Mouse (Mus musculus) embryonic facial prominence, embryonic 14.5 days (tissue): ENCODE measurements around the gene Npw. TPM values are rescaled to one million over a fixed set of nuclear protein-coding genes. Genes with fewer than 3 reads are reported as not detected.

Experiments used
- ATAC-seq: fragments of 200-750 bp; cut with Nextera tagmentation; 2 replicates; pipeline ENCODE4 v1.8.0; 2017; ENCODE audit warnings: low read depth, moderate number of reproducible peaks, moderate TSS enrichment
- DNase-seq: peaks from one replicate; pipeline ENCODE4 v3.0.0-alpha.2; 2015; ENCODE audit warnings: low spot score
- H3K27ac ChIP-seq: fragments of 300-500 bp; sonication (generic); replicated peaks from 2 replicates; pipeline ENCODE4 v1.5.1; 2014; ENCODE audit warnings: low read depth, mild to moderate bottlenecking, low read length, moderate library complexity
- H3K27me3 ChIP-seq: fragments of 300-500 bp; sonication (generic); replicated peaks from 2 replicates; pipeline ENCODE4 v1.6.1; 2014; ENCODE audit warnings: low read length; ENCODE audit not compliant: control insufficient read depth, insufficient read depth
- H3K36me3 ChIP-seq: fragments of 300-500 bp; sonication (generic); 2 replicates; pipeline ENCODE4 v1.6.1; 2014; ENCODE audit warnings: low read length, mixed read lengths; ENCODE audit not compliant: control insufficient read depth, insufficient read depth
- H3K4me1 ChIP-seq: fragments of 300-500 bp; sonication (generic); 2 replicates; pipeline ENCODE4 v1.6.1; 2014; ENCODE audit warnings: antibody characterized with exemption, low read length; ENCODE audit not compliant: control insufficient read depth, insufficient read depth
- H3K4me2 ChIP-seq: fragments of 300-500 bp; sonication (generic); 2 replicates; pipeline ENCODE4 v1.6.1; 2014; ENCODE audit warnings: low read depth, mild to moderate bottlenecking, low read length, moderate library complexity, mixed read lengths
- H3K4me3 ChIP-seq: fragments of 300-500 bp; sonication (generic); 2 replicates; pipeline ENCODE4 v1.5.1; 2014; ENCODE audit warnings: low read depth, mild to moderate bottlenecking, low read length
- H3K9ac ChIP-seq: fragments of 300-500 bp; sonication (generic); 2 replicates; pipeline ENCODE4 v1.6.1; 2014; ENCODE audit warnings: low read depth, mild to moderate bottlenecking, low read length, moderate library complexity, mixed read lengths
- H3K9me3 ChIP-seq: fragments of 300-500 bp; sonication (generic); 2 replicates; pipeline ENCODE4 v1.6.1; 2016; ENCODE audit warnings: low read length; ENCODE audit not compliant: control insufficient read depth
- WGBS: fragments of 180-500 bp; shearing (Covaris S2); extraction: QIAGEN DNeasy Blood & Tissue Kit; methylation state at CpG from one replicate; pipeline ENCODE4 v1.1.7; 2014; 5-methylcytosine and 5-hydroxymethylcytosine counted together
- polyA plus RNA-seq: library from polyadenylated mRNA; unstranded; fragments of >200 nt; fragmentation: Nextera tagmentation; extraction: Ambion mirVana; gene quantifications from 2 replicates; pipeline ENCODE4 v1.2.1, GENCODE M21; 2014

The Npw gene
- polyA plus RNA-seq, 1 experiment from 2014 or later: 0.82 TPM

DNA sequence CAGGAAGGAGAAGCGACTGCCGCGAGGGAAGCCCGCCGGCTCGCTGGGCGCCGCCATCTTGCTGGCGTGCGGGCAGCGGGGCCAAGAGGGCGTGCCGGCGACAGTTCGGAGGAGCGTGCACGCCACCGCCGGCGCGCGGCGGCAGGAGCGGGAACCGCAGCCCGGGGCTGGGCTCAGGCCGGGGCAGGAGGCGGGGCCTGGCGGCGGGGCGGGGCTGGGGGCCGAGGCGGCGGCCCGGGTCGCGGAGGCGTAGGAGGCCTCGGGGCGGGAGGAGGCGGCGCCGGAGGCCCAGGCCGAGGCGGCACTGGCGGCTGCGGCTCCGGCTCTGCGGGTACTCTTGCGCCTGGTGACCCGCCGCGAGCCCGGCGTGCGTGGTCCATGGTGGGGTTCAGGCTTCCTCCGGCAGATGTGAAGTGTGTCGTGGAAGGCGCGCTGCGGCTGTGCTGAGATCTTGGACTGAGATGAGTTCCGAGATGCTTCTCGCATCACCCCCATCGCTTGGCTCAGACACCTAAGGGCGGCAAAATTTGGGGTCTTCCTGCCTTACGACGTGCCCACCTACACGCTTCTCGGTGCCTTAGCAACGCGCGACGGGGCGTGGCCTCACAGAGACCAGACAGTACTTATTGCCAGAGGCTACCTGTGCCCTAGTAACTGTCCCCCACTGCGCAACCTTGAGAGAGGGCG, 37.9 kb upstream of the Npw start, which contains the start of the genes Gfer and Noxo1:
Gene Gfer, minus strand, starts transcription at position 146 of the 687 bp plus-strand sequence.
Gene Noxo1, plus strand, starts transcription at position 224 of the 687 bp plus-strand sequence.
- WGBS: 1% methylated on average over 14 of the region's 76 CpGs

DNA sequence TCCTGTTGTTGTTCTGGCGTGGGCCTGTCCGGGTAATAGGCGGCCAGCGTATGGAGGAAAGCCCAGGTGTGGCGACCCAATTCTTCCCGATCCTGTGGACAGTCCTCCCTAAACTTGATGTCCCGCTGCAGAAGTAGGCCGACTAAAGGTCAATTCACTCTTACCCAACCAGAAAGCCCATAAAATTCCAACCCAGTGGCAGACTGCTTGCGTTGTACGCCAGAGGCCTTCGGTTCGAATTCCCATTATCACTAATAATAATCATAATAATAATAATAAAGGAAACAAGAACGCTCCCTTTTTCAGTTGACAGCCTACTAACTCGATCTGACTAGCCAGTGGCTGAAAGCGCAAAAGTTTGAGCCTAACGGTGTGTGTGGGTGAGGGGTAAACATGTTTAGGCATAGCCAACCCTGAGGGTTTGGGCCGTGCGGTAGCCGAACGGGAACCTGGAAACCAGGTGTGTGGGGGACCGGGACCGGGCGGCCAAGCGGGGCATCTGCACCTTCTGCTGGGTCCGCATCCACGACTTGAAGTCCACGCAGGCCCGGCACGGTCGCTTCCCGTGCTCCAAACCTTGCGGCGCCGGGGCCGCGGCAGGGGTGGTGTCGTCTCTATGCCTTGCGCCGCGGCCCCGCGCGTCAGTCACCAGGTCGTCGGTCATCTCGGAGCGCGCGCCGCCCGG, 37.2 kb upstream of the Npw start:
- ATAC-seq (no peak; the same call in 1 of the 2 replicates), DNase-seq (no peak)
- peaks cover 5% of the 10 kb centered on the region for H3K27me3 ChIP-seq
- whole genome bisulfite sequencing: 8% methylated on average over 36 of the region's 51 CpGs
- peak overlapping the region; percentile 88 for H3K4me2 ChIP-seq
- peak overlapping the region; percentile 76 for H3K4me3 ChIP-seq
- peak overlapping the region; percentile 78 for H3K27ac ChIP-seq
- peaks cover 31% of the 10 kb centered on the region for H3K36me3 ChIP-seq
- H3K9ac ChIP-seq: peak overlapping the region; percentile 84
- H3K9me3 ChIP-seq: no peaks in the 10 kb centered on the region
- H3K4me1 ChIP-seq: peaks cover 16% of the 10 kb centered on the region

More for the DNA sequence above, 37.9 kb upstream of the Npw start, which contains the start of the genes Gfer and Noxo1:
- no peaks in the 10 kb centered on the region for H3K27me3 ChIP-seq
- H3K9me3 ChIP-seq: no peaks in the 10 kb centered on the region
- peak within 1 kb of the TSS; percentile 76 for H3K4me3 ChIP-seq
- H3K4me2 ChIP-seq: peak within 1 kb of the TSS; percentile 88
- H3K27ac ChIP-seq: peak within 1 kb of the TSS; percentile 78
- H3K9ac ChIP-seq: peak within 1 kb of the TSS; percentile 84
- ATAC-seq: peak; percentile 95
- peaks cover 16% of the 10 kb centered on the region for H3K4me1 ChIP-seq
- H3K36me3 ChIP-seq: peaks cover 38% of the 10 kb centered on the region
- DNase-seq: peak; percentile 92

DNA sequence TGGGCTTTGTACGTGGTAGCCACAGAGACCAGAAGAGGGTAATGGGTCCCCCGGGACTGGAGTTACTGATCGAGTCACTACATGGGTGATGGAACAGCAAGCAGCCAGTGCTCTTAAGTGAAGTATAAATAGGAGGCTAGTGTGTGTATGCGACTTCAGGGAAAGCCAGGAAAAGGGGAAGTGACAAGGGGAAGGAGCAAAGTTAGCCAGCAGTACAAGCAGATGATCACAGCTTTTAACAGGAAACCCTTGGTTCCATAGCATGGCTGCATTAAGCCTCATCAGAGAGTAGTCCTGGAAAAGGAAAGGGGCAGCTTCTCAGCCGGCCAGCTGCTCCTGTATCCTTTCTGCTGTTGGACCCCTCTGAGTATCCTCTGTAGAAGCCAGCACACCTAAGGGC, 34.1 kb upstream of the Npw start:
- Histone ChIP-seq H3K4me1 (peaks cover 15% of the 10 kb centered on the region), H3K27me3 (peaks cover 36% of the 10 kb centered on the region), H3K9ac (no peak overlapping the region), H3K36me3 (peaks cover 19% of the 10 kb centered on the region), H3K4me3 (no peak overlapping the region), H3K9me3 (no peaks in the 10 kb centered on the region), H3K4me2 (no peak overlapping the region), H3K27ac (no peak overlapping the region)
- ATAC-seq (no peak), DNase-seq (no peak)
- WGBS: 91% methylated on average over 5 of the region's 5 CpGs

DNA sequence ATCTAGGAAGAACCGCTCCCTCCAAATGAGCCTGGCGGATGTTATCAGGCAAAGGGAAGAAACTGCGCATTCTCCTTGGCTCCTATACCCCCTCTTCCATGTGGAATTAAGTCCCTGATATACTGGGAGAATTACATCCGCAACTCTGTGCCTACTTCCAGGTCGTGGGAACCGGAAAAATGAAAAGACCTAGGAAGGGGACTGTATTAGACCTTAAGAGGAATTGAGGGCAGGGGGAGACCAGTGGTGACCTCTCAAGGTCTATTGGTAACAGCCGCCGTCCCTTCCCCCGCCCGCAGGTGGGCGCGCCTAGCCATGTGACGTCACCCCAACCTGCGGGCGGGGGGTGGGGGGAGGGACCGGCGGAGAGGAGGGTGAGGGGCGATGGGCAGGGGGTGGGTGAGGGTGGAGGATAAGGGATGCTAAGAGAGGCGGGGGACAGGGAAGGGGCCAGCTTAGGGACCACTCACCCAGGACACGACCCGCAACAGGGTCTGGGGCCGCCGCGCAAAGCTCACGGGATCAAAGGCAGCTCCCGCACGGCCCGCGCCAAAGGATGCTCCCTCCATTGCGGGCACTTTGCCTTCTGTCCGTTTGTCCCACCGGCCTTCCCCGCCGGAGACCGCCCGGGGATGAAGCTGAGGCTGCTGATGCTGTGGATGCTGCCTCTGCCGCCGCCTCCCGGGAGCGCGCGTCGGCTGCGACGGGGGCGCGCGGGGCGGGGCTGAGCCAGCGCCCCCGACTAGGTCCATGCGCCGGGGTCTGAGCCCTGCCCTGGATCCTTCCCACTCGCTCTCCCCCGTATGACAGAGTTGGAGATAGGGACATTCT, 31.2 kb upstream of the Npw start, which contains the start of gene Syngr3:
Gene Syngr3, minus strand, starts transcription at position 705 of the 831 bp plus-strand sequence.
- H3K27me3 ChIP-seq: peaks cover 40% of the 10 kb centered on the region
- peaks cover 9% of the 10 kb centered on the region for H3K4me1 ChIP-seq
- under 1% methylated on average over 37 of the region's 55 CpGs for WGBS
- peak within 1 kb of the TSS; percentile 92 for H3K4me2 ChIP-seq
- peak within 1 kb of the TSS; percentile 69 for H3K9ac ChIP-seq
- H3K4me3 ChIP-seq: peak within 1 kb of the TSS; percentile 55
- H3K9me3 ChIP-seq: no peaks in the 10 kb centered on the region
- H3K36me3 ChIP-seq: peaks cover 19% of the 10 kb centered on the region
- no peak within 1 kb of the TSS for H3K27ac ChIP-seq
- ATAC-seq: peak; percentile 15; the same call in 1 of the 2 replicates
- no peak for DNase-seq

DNA sequence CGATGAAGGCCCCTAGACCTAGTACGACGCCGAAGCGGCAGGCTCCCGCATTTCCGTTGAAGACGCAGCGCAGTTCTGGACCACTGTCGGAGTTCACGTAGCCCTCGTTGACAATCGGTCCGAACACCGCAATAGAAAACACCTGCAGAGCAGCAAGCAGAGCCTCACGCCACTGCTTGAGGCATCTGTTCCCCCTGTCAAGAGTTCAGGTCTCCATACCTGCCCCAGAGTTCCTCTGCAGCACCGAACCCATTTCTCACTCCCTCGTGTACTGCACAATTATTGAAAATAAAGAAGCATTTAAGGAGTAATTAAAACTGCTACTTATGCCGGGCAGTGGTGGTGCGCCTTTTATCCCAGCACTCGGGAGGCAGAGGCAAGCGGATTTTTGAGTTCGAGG, 29.3 kb upstream of the Npw start:
- peaks cover 9% of the 10 kb centered on the region; the same call in 1 of the 2 replicates for H3K36me3 ChIP-seq
- peak overlapping the region; percentile 54 for H3K4me2 ChIP-seq
- H3K9ac ChIP-seq: peak overlapping the region; percentile 34
- no peaks in the 10 kb centered on the region for H3K9me3 ChIP-seq
- 18% methylated on average over 23 of the region's 23 CpGs for WGBS
- H3K4me3 ChIP-seq: peak overlapping the region; percentile 32
- ATAC-seq (no peak), DNase-seq (no peak)
- peaks cover 40% of the 10 kb centered on the region for H3K27me3 ChIP-seq
- no peak overlapping the region for H3K27ac ChIP-seq
- H3K4me1 ChIP-seq: peaks cover 9% of the 10 kb centered on the region

DNA sequence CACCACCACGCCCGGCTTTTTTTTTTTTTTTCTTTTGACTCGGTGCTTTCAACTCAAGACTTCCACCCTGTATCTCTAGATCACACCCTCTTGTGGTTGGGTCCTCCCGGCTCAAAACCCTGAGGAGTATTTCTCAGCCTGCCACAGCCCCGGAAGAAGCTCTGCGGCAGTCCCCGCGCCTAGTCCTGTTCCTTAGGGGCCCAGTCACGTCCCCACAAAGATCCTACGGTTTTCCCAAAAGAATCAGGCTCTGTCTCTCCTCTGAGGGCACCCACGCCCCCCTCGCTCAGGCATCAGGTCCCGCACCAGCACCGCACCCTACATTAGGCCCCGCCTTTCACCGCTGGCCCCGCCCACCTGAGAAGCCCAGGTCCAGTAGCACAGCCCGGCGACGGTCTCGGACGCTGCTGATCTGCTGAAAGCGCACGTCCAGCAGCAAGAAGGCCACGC, 28.9 kb upstream of the Npw start:
- Histone ChIP-seq H3K4me3 (peak overlapping the region; percentile 32), H3K4me2 (peak overlapping the region; percentile 54), H3K27ac (no peak overlapping the region), H3K27me3 (peaks cover 40% of the 10 kb centered on the region), H3K36me3 (peaks cover 9% of the 10 kb centered on the region), H3K9me3 (no peaks in the 10 kb centered on the region), H3K4me1 (peaks cover 9% of the 10 kb centered on the region), H3K9ac (peak overlapping the region; percentile 34)
- ATAC-seq (peak; percentile 45), DNase-seq (no peak)
- 2% methylated on average over 24 of the region's 25 CpGs for WGBS

DNA sequence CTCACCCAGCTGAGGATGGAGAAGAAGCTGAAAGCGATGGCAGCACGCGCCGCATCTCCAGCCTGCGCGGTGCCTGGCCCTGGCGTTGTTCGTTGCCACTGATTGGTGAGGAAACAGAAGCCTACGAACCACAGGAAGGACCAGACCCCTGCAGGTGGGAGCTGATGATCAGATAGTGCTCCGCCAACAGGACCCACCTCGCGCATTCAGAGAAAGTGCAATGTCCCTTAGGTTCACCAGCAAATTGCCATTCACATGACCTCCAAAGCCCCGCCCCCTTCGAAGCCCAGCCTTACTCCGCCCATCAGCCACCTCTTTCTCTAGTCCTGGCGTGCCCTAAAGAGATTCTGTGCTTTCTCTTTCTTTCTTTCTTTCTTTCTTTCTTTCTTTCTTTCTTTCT, 28.3 kb upstream of the Npw start:
- Histone ChIP-seq H3K27ac (no peak overlapping the region), H3K36me3 (peaks cover 13% of the 10 kb centered on the region), H3K4me3 (0 out of 2 replicates have a peak overlapping the region, but pooled peaks have one; percentile 5), H3K4me1 (peaks cover 9% of the 10 kb centered on the region), H3K4me2 (peak overlapping the region; percentile 15; the same call in 1 of the 2 replicates), H3K9ac (no peak overlapping the region; the same call in 1 of the 2 replicates), H3K27me3 (peaks cover 40% of the 10 kb centered on the region), H3K9me3 (no peaks in the 10 kb centered on the region)
- ATAC-seq (no peak), DNase-seq (no peak)
- 21% methylated on average over 15 of the region's 16 CpGs for WGBS

DNA sequence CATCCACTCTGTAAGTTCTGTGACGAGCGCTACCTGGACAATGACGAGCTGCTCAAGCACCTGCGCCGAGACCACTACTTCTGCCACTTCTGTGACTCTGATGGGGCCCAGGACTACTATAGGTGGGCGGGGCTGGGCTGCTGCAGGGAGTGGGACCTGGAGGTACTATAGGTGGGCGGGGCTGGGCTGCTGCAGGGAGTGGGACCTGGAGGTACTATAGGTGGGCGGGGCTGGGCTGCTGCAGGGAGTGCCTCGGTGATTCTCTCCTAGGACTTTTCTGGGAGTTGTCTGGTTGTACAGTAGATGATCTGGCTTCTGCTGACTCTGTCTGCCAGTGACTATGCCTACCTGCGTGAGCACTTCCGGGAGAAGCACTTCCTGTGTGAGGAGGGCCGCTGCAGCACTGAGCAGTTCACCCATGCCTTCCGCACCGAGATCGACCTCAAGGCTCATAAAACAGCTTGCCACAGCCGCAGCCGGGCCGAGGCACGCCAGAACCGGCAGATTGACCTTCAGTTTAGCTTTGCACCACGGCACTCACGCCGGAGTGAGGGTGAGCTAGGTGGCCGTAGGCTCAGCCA, 19.3 kb upstream of the Npw start:
- no peak for DNase-seq
- WGBS: 91% methylated on average over 24 of the region's 24 CpGs
- H3K36me3 ChIP-seq: peaks cover 62% of the 10 kb centered on the region

More for the DNA sequence above, 19.3 kb upstream of the Npw start:
- no peak for ATAC-seq
- H3K9me3 ChIP-seq: no peaks in the 10 kb centered on the region
- no peak overlapping the region for H3K4me3 ChIP-seq
- no peak overlapping the region for H3K9ac ChIP-seq
- H3K4me2 ChIP-seq: no peak overlapping the region
- H3K27me3 ChIP-seq: no peaks in the 10 kb centered on the region
- H3K27ac ChIP-seq: no peak overlapping the region
- H3K4me1 ChIP-seq: no peaks in the 10 kb centered on the region
